Mouse (Mus musculus) thymus, postnatal 4 days (tissue): ENCODE results near the gene Mboat1.

ENCODE experiments used
- DNase-seq: peaks from one replicate; pipeline ENCODE4 v3.0.0; 2021

Mboat1 gene

GRCm38 (mm10) chr13:30136243-30136922 is at the start of gene Mboat1:
Gene Mboat1, plus strand, starts transcription at chr13:30136489.
- peak; percentile 84 for DNase-seq

DNA sequence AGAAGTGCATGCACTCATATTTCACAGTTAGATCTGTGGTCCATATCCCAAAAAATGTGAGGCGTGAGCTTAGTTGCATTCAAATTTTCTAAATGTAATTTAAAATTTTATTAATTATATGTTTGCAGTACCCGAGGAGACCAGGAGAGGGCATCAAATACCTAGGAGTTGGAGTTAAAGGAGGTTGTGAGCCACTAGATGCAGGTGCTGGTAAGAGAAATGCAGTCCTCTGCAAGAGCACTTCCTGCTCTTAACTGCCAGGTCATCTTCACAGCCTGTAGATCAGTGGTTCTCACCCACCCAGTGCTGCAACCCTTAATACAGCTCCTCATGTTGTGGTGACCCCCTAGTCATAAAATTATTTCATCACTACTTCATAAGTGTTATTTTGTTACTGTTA is 43.2 kb upstream of the Mboat1 start:
- peak; percentile 31 for DNase-seq

- DNase-seq, result no peak
Observed at GRCm38 (mm10) chr13:30095851-30096250, 40.4 kb upstream of the Mboat1 start.

DNA sequence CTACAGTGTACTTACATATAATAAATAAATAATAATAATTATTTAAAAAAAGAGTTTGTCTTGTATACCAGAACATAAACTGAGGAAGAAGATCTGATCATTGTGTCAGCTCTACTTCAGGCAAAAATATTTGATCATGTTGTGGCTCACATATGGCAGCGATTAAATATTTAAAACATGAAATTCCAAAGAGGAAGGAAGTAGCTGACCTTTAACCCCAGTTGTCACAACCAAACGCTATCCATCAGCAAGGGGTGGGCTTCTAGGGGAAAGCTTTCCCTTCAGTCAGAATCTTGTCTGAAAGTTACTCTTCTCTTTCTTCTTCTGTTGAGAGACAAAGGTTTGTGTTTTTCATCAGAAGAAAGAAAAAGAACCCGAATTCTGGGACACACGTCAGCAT is 39.8 kb upstream of the Mboat1 start:
- DNase-seq, result no peak

GRCm38 (mm10) chr13:30109001-30109600 is 27.2 kb upstream of the Mboat1 start:
- no peak for DNase-seq

DNA sequence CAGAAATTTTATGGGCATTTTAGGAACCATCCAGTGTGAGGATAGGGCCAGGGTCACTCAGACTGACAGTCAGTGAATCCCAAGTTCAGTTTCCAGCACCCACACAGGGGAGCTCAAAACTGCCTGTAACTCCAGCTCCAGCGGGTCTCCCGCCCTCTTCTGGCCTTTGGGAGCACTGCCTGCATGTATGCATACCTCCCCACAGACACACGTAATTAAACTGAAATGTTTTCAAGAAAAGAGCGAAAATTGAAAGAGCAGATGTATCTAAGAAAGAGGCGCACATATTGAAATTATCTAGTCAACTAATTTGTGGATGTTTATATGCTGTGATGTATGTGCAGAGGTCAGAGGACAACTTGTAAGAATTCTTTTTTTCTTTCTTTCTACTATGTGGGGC is 20.5 kb upstream of the Mboat1 start:
- DNase-seq, result no peak

DNA sequence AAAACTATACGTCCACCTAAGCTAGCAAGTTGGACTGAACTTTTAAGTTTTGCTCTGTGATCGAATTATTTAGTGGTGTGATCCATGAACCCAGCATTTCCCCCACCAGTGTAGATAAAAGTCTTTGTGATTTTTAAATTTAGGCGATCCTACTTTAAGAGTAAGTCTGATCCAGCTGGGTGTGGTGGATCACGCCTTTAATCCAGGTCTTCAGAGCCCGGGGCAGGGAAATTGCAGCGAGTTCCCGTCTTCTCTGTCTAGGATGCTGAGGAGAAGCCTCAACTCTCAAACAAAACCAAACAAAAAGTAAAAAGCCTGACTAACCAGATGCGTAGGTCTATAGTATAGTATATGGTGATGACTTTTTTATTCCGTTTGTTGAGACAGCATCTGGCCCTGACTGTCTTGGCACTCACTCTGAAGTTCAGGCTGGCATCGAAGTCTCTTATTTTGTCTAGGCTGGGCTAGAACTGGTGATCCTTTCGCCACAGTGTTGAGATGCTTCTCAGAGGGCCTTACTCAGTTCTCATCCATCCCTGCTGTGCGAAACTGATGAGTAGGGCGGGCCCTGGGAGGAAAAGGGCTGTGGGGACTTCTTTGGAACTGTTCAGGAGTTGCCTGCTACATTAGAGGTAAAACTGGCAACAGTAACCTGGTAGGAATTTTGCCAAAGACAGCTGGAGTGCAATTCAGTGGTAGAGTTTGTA is 787 bp downstream of the Mboat1 start:
- DNase-seq, result no peak

- DNase-seq, result no peak
Observed at GRCm38 (mm10) chr13:30137951-30138350, 1.7 kb downstream of the Mboat1 start.

GRCm38 (mm10) chr13:30140149-30140548 is 3.9 kb downstream of the Mboat1 start:
- no peak for DNase-seq

GRCm38 (mm10) chr13:30140646-30141045 is 4.4 kb downstream of the Mboat1 start:
- DNase-seq, result no peak

- no peak for DNase-seq
Observed at GRCm38 (mm10) chr13:30141996-30142395, 5.7 kb downstream of the Mboat1 start.

GRCm38 (mm10) chr13:30146468-30146867 is 10.2 kb downstream of the Mboat1 start:
- no peak for DNase-seq

- DNase-seq, result peak; percentile 60
Observed at GRCm38 (mm10) chr13:30154264-30154663, 18.0 kb downstream of the Mboat1 start.

DNA sequence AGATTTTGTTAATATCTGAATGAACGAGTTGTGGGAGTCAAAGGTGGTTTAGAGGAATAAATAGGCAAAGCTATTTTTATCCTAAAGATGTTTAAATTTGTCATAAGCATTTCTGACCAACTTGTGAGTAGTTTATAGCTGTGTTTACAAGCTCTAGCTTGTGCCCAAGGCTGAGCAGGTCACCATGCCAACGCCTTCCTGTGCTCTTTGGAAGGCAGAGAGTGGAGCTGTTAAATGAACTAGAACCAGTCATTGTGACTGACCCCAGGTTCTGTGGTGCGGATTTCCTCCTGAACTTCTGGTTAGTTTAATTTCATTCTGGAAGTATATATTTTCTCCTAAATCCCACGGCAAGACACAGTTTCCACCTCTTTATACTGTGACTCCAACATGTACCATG is 23.3 kb downstream of the Mboat1 start:
- no peak for DNase-seq

- DNase-seq, result no peak
Observed at GRCm38 (mm10) chr13:30163521-30163920, 27.2 kb downstream of the Mboat1 start.

DNA sequence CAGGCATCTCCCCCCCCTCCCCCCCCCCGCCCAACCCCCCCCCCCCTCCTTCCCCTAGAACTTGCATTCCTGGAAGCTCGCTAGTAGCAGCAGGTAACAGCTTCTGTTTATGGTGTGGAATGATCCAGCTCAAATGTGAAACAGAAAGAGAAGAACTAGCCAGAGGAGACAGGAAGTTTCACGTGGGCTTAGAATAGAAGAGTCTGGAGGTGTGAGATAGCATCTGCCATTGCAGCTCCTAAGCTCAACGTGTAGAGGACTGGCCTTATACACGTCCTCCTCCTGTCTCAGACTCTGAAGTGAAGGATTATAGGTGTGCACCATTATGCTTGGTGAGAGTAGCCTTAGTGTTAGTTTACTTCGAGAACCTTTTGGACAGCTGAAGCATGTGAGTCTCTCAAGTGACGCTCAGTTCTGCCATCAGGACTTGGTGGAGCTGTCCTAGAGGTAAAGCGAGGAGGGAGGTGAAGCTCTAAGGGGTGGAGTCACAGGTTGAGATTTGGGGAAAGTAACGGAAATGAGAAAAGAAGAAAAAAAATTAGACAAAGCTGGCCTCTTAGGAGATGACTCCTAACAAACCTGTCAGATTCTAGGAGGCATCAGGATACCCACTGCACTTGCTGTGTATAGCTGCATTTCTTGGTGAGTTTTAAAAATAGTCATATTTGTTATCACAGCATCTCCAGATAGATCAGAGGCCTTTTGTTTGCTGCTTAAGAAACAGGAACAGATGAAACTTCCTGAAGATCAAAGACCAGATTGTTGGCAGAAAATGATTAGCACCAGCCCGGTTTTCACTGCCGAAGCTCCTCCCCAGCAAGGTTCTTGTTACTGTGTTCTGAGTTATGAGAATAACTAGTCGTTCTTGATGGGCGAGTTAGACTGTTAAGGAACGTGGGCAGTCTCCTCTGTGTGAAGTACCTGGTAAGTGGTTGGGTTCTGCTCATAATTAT is 30.1 kb downstream of the Mboat1 start:
- peak; percentile 25 for DNase-seq

GRCm38 (mm10) chr13:30167499-30167898 is 31.2 kb downstream of the Mboat1 start:
- DNase-seq, result no peak

DNA sequence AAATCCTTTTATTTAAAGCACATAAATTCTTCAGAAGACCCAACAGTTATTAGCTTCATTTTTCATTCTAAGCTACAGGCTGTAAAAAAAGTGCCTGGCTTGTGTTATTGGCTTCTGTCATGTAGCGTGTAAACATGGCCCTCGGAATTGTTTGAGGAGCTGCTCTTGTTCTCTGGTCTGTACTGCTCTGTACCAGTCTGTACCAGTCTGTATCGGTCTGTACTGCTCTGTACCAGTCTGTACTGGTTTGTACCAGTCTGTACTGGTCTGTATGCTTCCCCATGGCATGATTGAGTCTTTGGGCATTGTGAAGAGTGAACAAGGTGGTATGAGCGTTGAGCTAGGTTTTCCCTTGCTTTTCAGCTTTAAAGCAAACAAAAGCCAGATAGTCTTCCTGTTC is 32.5 kb downstream of the Mboat1 start:
- DNase-seq, result no peak

GRCm38 (mm10) chr13:30170061-30170460 is 33.8 kb downstream of the Mboat1 start:
- DNase-seq, result no peak

GRCm38 (mm10) chr13:30174586-30174985 is 38.3 kb downstream of the Mboat1 start:
- DNase-seq, result no peak

- DNase-seq, result no peak
Observed at GRCm38 (mm10) chr13:30177356-30177755, 41.1 kb downstream of the Mboat1 start.

- no peak for DNase-seq
Observed at GRCm38 (mm10) chr13:30185549-30185948, 49.3 kb downstream of the Mboat1 start.

DNA sequence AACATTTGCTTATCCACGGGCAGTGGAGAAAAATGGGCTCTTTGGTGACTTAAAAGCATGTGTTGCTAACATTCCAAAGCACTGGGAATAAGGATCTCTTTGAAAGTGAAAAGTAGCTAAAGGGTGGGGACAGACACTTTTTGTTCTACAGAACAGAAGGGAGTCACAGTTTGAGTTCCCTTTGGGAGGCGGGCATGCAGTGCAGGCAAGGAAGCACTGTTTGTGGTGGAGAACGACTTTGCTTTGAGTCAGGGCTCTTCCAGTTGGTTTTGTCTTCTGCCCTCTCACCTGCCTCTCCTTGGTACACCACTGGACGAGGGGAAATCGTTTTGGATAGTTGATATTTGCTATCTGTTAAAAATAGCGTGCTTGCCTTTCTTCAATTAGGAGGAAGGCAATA is 49.7 kb downstream of the Mboat1 start:
- no peak for DNase-seq
